Mouse (Mus musculus) testis, adult 2 months (tissue): ENCODE results near the gene Sept10.

ENCODE experiments used
- CTCF ChIP-seq: fragments of 200-500 bp; IDR thresholded peaks from 2 replicates; pipeline ENCODE4 v1.5.1; 2012; ENCODE audit warnings: low read depth, mild to moderate bottlenecking, inconsistent platforms, low read length, moderate library complexity; ENCODE audit not compliant: control insufficient read depth, insufficient read depth, insufficient replicate concordance
- POLR2A ChIP-seq: fragments of 200-500 bp; IDR thresholded peaks from 2 replicates; pipeline ENCODE4 v1.6.1; 2012; ENCODE audit warnings: low read depth, mild to moderate bottlenecking, inconsistent platforms, low read length, moderate library complexity; ENCODE audit not compliant: control insufficient read depth

- no peak for TF ChIP-seq POLR2A
- TF ChIP-seq CTCF, result no peak
Observed at GRCm38 (mm10) chr10:59220824-59221472, 699 bp downstream of the Sept10 start.
